Mouse (Mus musculus): ENCODE results near the gene Rps17. TPM values are rescaled to one million over a fixed set of nuclear protein-coding genes. Genes with fewer than 3 reads are reported as not detected.

Gene Rps17
- polyA plus RNA-seq, 1 experiment from 2014 or later, result 627 TPM

- H3K9me3 ChIP-seq (replicated peaks), result no peaks in the 10 kb centered on the region
- ATAC-seq (ENCODE audit: insufficient read depth), result no peak
- peak overlapping the region; percentile 74 for H3K4me3 ChIP-seq (replicated peaks)
- peaks cover 35% of the 10 kb centered on the region for H3K36me3 ChIP-seq (replicated peaks)
- H3K27ac ChIP-seq (replicated peaks), result peak overlapping the region; percentile 53; the same call in 1 of the 2 replicates
- H3K9ac ChIP-seq, result peak overlapping the region; percentile 58
- peaks cover 21% of the 10 kb centered on the region for H3K4me1 ChIP-seq (replicated peaks)
- H3K4me2 ChIP-seq, result peak overlapping the region; percentile 76
- H3K27me3 ChIP-seq, result no peaks in the 10 kb centered on the region; the same call in 1 of the 2 replicates
- 57% methylated on average over 15 of the region's 15 CpGs for whole genome bisulfite sequencing (ENCODE audit: insufficient replicate concordance)
Measured at GRCm38 (mm10) chr7:81345447-81346170, 555 bp upstream of the Rps17 start.

GRCm38 (mm10) chr7:81343831-81344230 is 1.2 kb downstream of the Rps17 start:
- Histone ChIP-seq H3K36me3 (replicated peaks) (peaks cover 53% of the 10 kb centered on the region), H3K27me3 (no peaks in the 10 kb centered on the region; the same call in 1 of the 2 replicates), H3K4me2 (peak overlapping the region; percentile 76), H3K4me3 (replicated peaks) (peak overlapping the region; percentile 74), H3K4me1 (replicated peaks) (peaks cover 21% of the 10 kb centered on the region), H3K27ac (replicated peaks) (peak overlapping the region; percentile 72), H3K9ac (peak overlapping the region; percentile 81), H3K9me3 (replicated peaks) (no peaks in the 10 kb centered on the region)
- no peak for ATAC-seq (ENCODE audit: insufficient read depth)
- 4% methylated on average over 10 of the region's 10 CpGs for WGBS (ENCODE audit: insufficient replicate concordance)

GRCm38 (mm10) chr7:81343316-81343715 is 1.7 kb downstream of the Rps17 start:
- Histone ChIP-seq H3K36me3 (replicated peaks) (peaks cover 58% of the 10 kb centered on the region), H3K4me2 (peak overlapping the region; percentile 76), H3K27me3 (no peaks in the 10 kb centered on the region; the same call in 1 of the 2 replicates), H3K9me3 (replicated peaks) (no peaks in the 10 kb centered on the region), H3K27ac (replicated peaks) (peak overlapping the region; percentile 72), H3K9ac (peak overlapping the region; percentile 81), H3K4me1 (replicated peaks) (peaks cover 21% of the 10 kb centered on the region), H3K4me3 (replicated peaks) (peak overlapping the region; percentile 74)
- 10% methylated on average over 8 of the region's 8 CpGs for WGBS (ENCODE audit: insufficient replicate concordance)
- no peak for ATAC-seq (ENCODE audit: insufficient read depth)

- no peak for ATAC-seq (ENCODE audit: insufficient read depth)
- 46% methylated on average over 8 of the region's 8 CpGs for WGBS (ENCODE audit: insufficient replicate concordance)
- Histone ChIP-seq H3K36me3 (replicated peaks) (peaks cover 62% of the 10 kb centered on the region), H3K9ac (peak overlapping the region; percentile 81), H3K27ac (replicated peaks) (peak overlapping the region; percentile 72; the same call in 1 of the 2 replicates), H3K4me1 (replicated peaks) (peaks cover 21% of the 10 kb centered on the region), H3K4me2 (peak overlapping the region; percentile 76), H3K4me3 (replicated peaks) (peak overlapping the region; percentile 74), H3K27me3 (no peaks in the 10 kb centered on the region; the same call in 1 of the 2 replicates), H3K9me3 (replicated peaks) (no peaks in the 10 kb centered on the region)
Measured at GRCm38 (mm10) chr7:81342356-81343094, 2.5 kb downstream of the Rps17 start.

- no peaks in the 10 kb centered on the region for H3K9me3 ChIP-seq (replicated peaks)
Measured at GRCm38 (mm10) chr7:81341563-81341962, 3.5 kb downstream of the Rps17 start.

GRCm38 (mm10) chr7:81339783-81340182 is 5.3 kb downstream of the Rps17 start:
- Histone ChIP-seq H3K4me1 (replicated peaks) (peaks cover 15% of the 10 kb centered on the region), H3K4me3 (replicated peaks) (no peak overlapping the region), H3K36me3 (replicated peaks) (peaks cover 72% of the 10 kb centered on the region), H3K27ac (replicated peaks) (no peak overlapping the region), H3K9ac (no peak overlapping the region), H3K27me3 (no peaks in the 10 kb centered on the region), H3K4me2 (no peak overlapping the region), H3K9me3 (replicated peaks) (no peaks in the 10 kb centered on the region)
- no peak for ATAC-seq (ENCODE audit: insufficient read depth)
- WGBS (ENCODE audit: insufficient replicate concordance), result 74% methylated on average over 4 of the region's 4 CpGs

More at GRCm38 (mm10) chr7:81341563-81341962, 3.5 kb downstream of the Rps17 start:
- peaks cover 62% of the 10 kb centered on the region for H3K36me3 ChIP-seq (replicated peaks)
- no peaks in the 10 kb centered on the region for H3K27me3 ChIP-seq
- no peak overlapping the region for H3K27ac ChIP-seq (replicated peaks)
- ATAC-seq (ENCODE audit: insufficient read depth), result no peak
- WGBS (ENCODE audit: insufficient replicate concordance), result 33% methylated on average over 3 of the region's 3 CpGs
- no peak overlapping the region for H3K4me2 ChIP-seq
- H3K9ac ChIP-seq, result no peak overlapping the region
- H3K4me1 ChIP-seq (replicated peaks), result peaks cover 21% of the 10 kb centered on the region
- no peak overlapping the region for H3K4me3 ChIP-seq (replicated peaks)

GRCm38 (mm10) chr7:81338522-81338873 is 6.6 kb downstream of the Rps17 start:
- peaks cover 9% of the 10 kb centered on the region for H3K4me1 ChIP-seq (replicated peaks)
- no peaks in the 10 kb centered on the region for H3K27me3 ChIP-seq
- no peak overlapping the region for H3K4me3 ChIP-seq (replicated peaks)
- H3K9me3 ChIP-seq (replicated peaks), result no peaks in the 10 kb centered on the region
- no peak overlapping the region for H3K4me2 ChIP-seq
- H3K36me3 ChIP-seq (replicated peaks), result peaks cover 68% of the 10 kb centered on the region
- H3K27ac ChIP-seq (replicated peaks), result no peak overlapping the region
- H3K9ac ChIP-seq, result no peak overlapping the region
- WGBS (ENCODE audit: insufficient replicate concordance), result 69% methylated on average over 3 of the region's 3 CpGs
- no peak for ATAC-seq (ENCODE audit: insufficient read depth)

- H3K4me1 ChIP-seq (replicated peaks), result peaks cover 3% of the 10 kb centered on the region
- H3K36me3 ChIP-seq (replicated peaks), result peaks cover 66% of the 10 kb centered on the region
- no peak overlapping the region for H3K9ac ChIP-seq
- no peaks in the 10 kb centered on the region for H3K27me3 ChIP-seq
- no peak overlapping the region for H3K4me3 ChIP-seq (replicated peaks)
- H3K27ac ChIP-seq (replicated peaks), result no peak overlapping the region
- H3K9me3 ChIP-seq (replicated peaks), result no peaks in the 10 kb centered on the region
- no peak overlapping the region for H3K4me2 ChIP-seq
- WGBS (ENCODE audit: insufficient replicate concordance), result 86% methylated on average over 21 of the region's 21 CpGs
- no peak for ATAC-seq (ENCODE audit: insufficient read depth)
Measured at GRCm38 (mm10) chr7:81337785-81338521, 7.1 kb downstream of the Rps17 start.

- Histone ChIP-seq H3K27me3 (no peaks in the 10 kb centered on the region), H3K4me3 (replicated peaks) (no peak overlapping the region), H3K9ac (no peak overlapping the region), H3K9me3 (replicated peaks) (no peaks in the 10 kb centered on the region), H3K4me2 (no peak overlapping the region), H3K27ac (replicated peaks) (no peak overlapping the region), H3K36me3 (replicated peaks) (peaks cover 56% of the 10 kb centered on the region), H3K4me1 (replicated peaks) (no peaks in the 10 kb centered on the region)
- 36% methylated on average over 8 of the region's 8 CpGs for WGBS (ENCODE audit: insufficient replicate concordance)
- no peak for ATAC-seq (ENCODE audit: insufficient read depth)
Measured at GRCm38 (mm10) chr7:81336432-81336786, 8.6 kb downstream of the Rps17 start.

- Histone ChIP-seq H3K27ac (replicated peaks) (no peak overlapping the region), H3K4me2 (no peak overlapping the region), H3K9ac (no peak overlapping the region), H3K9me3 (replicated peaks) (no peaks in the 10 kb centered on the region), H3K4me3 (replicated peaks) (no peak overlapping the region), H3K27me3 (no peaks in the 10 kb centered on the region), H3K36me3 (replicated peaks) (peaks cover 50% of the 10 kb centered on the region), H3K4me1 (replicated peaks) (no peaks in the 10 kb centered on the region)
- WGBS (ENCODE audit: insufficient replicate concordance), result 71% methylated on average over 18 of the region's 18 CpGs
- ATAC-seq (ENCODE audit: insufficient read depth), result no peak
Measured at GRCm38 (mm10) chr7:81335705-81336431, 9.2 kb downstream of the Rps17 start.
